ENCODE assay signal across 13 mouse cellular contexts in the genomic region with DNA sequence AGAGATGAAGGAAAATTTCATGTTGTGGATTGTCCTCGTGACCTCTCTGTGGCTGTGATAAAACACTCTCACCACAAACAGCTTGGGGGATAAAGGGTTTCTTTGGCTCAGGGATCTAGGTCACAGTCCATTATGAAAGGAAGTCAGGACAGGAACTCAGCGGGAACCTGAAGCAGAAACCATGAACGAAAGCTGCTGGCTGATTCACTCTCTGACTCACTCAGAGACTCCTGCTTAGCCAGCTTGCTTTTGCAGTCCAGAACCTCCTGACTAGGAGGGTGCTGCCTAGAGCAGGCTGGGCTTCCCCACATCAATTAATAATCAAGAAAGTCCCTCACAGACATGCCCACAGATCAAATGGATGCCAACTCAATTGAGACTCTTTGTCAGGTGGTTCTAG. TPM values are rescaled to one million over a fixed set of nuclear protein-coding genes. Genes with fewer than 3 reads are reported as not detected.
DNase-seq lines count a peak whose midpoint lies in the region; ATAC-seq lines count a peak whose summit lies in the region.
"Had no signal": no experiment of that assay in that cellular context is flagged by ENCODE, and none has a peak within 500 bp of the region (broad histone marks: within the 10 kb centered on the region; RNA-seq: fewer than 3 reads in every experiment).

No protein-coding gene starts in this region.

- H3K36me3 ChIP-seq in hindbrain, embryonic 14.5 days (replicated peaks; ENCODE audit: control insufficient read depth, insufficient read depth) = no peaks in the 10 kb centered on the region
- H3K36me3 ChIP-seq: forebrain, embryonic 10.5 days; liver, embryonic 12.5 days had no signal

- 85% methylated on average over 3 of the region's 3 CpGs for WGBS in hindbrain, embryonic 14.5 days

- H3K9ac ChIP-seq in hindbrain, embryonic 14.5 days = no peak overlapping the region
- H3K9ac ChIP-seq: liver, embryonic 12.5 days had no signal

- H3K4me1 ChIP-seq in hindbrain, embryonic 14.5 days (replicated peaks; ENCODE audit: control insufficient read depth, insufficient read depth, low read length) = no peaks in the 10 kb centered on the region
- H3K4me1 ChIP-seq: forebrain, embryonic 10.5 days; liver, embryonic 12.5 days had no signal

- no peak overlapping the region for H3K4me2 ChIP-seq in hindbrain, embryonic 14.5 days (replicated peaks)
- H3K4me2 ChIP-seq: liver, embryonic 12.5 days had no signal

- H3K4me3 ChIP-seq in hindbrain, embryonic 14.5 days (replicated peaks; ENCODE audit: low read length) = no peak overlapping the region
- H3K4me3 ChIP-seq: forebrain, embryonic 10.5 days; liver, embryonic 12.5 days had no signal

- H3K27me3 ChIP-seq in hindbrain, embryonic 14.5 days (ENCODE audit: control insufficient read depth, insufficient read depth, low read length) = no peaks in the 10 kb centered on the region
- H3K27me3 ChIP-seq: liver, embryonic 12.5 days had no signal

- intact Hi-C loops in left cerebral cortex, postnatal 14 days (cut with DNase I) = no loop called here

- no peak for ATAC-seq in hindbrain, embryonic 14.5 days (ENCODE audit: low FRiP score)
- ATAC-seq: liver, embryonic 12.5 days had no signal

- no peaks in the 10 kb centered on the region for H3K9me3 ChIP-seq in hindbrain, embryonic 14.5 days (ENCODE audit: control insufficient read depth, low read length)
- H3K9me3 ChIP-seq: forebrain, embryonic 10.5 days; liver, embryonic 12.5 days had no signal

- H3K27ac ChIP-seq in hindbrain, embryonic 14.5 days = no peak overlapping the region
- H3K27ac ChIP-seq: forebrain, embryonic 10.5 days; liver, embryonic 12.5 days had no signal

- DNase-seq in layer of hippocampus, adult 11-12 months (ENCODE audit: low spot score) = peak; percentile 8
- DNase-seq in layer of hippocampus, adult 9-10 months (ENCODE audit: low spot score) = no peak
- DNase-seq in NIH3T3 (ENCODE audit: low read depth) = peak; percentile 27
- peak; percentile 18 for DNase-seq in cerebellum, adult 8-10 months
- peak; percentile 6 to 23 for DNase-seq in left cerebral cortex, postnatal 14 days (ENCODE audit: low spot score in 2 of 2)
- DNase-seq in kidney, postnatal 4 days = no peak
- DNase-seq in hindbrain, embryonic 14.5 days (ENCODE audit: low spot score) = no peak
- DNase-seq: gastrocnemius, postnatal 25 days; lung, postnatal 4 days; thymus, postnatal 14 days had no signal

RNA-seq across cellular contexts. Expression of gene Atp13a4, which starts 32.2 kb away (rescaled TPM):
- 10 to 100 TPM in 1 of 2 experiments, 1 to 10 TPM in 1; 9.1 to 10.7 TPM for total RNA-seq in left cerebral cortex, postnatal 14 days (2021)
- polyA plus RNA-seq in hindbrain, embryonic 14.5 days (2014; fragmentation: Nextera tagmentation; extraction: Ambion mirVana) = 1.9 and 2.7 TPM in 2 replicates
- total RNA-seq: gastrocnemius, postnatal 25 days had no signal
- polyA plus RNA-seq: heart, postnatal 0 days; liver, embryonic 12.5 days had no signal

Comparison
In these comparisons a context has a peak if more than half of its experiments do, and no peak if none do; other contexts are left out.
1. DNase-seq: peak in layer of hippocampus, adult 11-12 months (single experiment), NIH3T3 (single experiment), cerebellum, adult 8-10 months (single experiment) and left cerebral cortex, postnatal 14 days (2 of 2); none in layer of hippocampus, adult 9-10 months (single experiment), kidney, postnatal 4 days (0 of 2) and hindbrain, embryonic 14.5 days (single experiment).